10 mouse cellular contexts compared by ENCODE assay signal in the genomic region with DNA sequence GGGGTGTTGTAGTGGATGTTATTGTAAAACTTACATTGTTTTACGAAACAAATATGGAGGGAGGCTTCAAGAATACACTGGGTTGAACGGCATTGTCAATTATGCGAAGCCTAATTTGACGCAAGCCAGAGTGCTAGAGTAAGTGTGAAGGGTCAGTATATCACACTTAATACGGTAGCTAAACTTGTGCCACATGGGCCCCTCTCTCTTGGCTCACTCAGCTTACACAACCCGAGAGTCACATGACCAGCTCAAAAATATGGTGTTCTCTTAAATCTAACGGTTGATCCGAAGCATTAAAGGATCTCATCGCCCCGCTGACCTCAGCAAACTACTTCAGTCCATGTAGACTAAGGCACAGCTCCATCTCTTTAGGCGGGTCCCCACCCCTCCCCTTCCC. TPM values are rescaled to one million over a fixed set of nuclear protein-coding genes. Genes with fewer than 3 reads are reported as not detected.
DNase-seq lines count a peak whose midpoint lies in the region; ATAC-seq and TF ChIP-seq lines count a peak whose summit lies in the region.
"Had no signal": no experiment of that assay in that cellular context is flagged by ENCODE, and none has a peak within 500 bp of the region (broad histone marks: within the 10 kb centered on the region; RNA-seq: fewer than 3 reads in every experiment).

No protein-coding gene starts in this region.

- TF ChIP-seq CTCF in intestine, postnatal 0 days (IDR thresholded peaks at IDR 0.05; ENCODE audit: low read depth) = no peak

- H3K4me1 ChIP-seq in kidney, embryonic 15.5 days = peaks cover 7% of the 10 kb centered on the region; the same call in 1 of the 2 replicates
- H3K4me1 ChIP-seq in embryonic facial prominence, embryonic 15.5 days = 0 out of 2 replicates have a peak, but pooled peaks cover 5% of the 10 kb centered on the region
- no peaks in the 10 kb centered on the region; the same call in 1 of the 2 replicates for H3K4me1 ChIP-seq in intestine, postnatal 0 days (replicated peaks; ENCODE audit: control insufficient read depth, insufficient read depth, low read length)
- H3K4me1 ChIP-seq in neural tube, embryonic 13.5 days (replicated peaks) = peaks cover 13% of the 10 kb centered on the region

- peak overlapping the region; percentile 43 for H3K4me3 ChIP-seq in kidney, embryonic 15.5 days (replicated peaks)
- peak overlapping the region; percentile 35; the same call in 1 of the 2 replicates for H3K4me3 ChIP-seq in embryonic facial prominence, embryonic 15.5 days (replicated peaks)
- no peak overlapping the region for H3K4me3 ChIP-seq in intestine, postnatal 0 days (ENCODE audit: low read depth, low read length)
- H3K4me3 ChIP-seq in neural tube, embryonic 13.5 days = no peak overlapping the region

- WGBS in kidney, embryonic 15.5 days = 37% methylated on average over 11 of the region's 11 CpGs
- WGBS in embryonic facial prominence, embryonic 15.5 days = 33% methylated on average over 11 of the region's 11 CpGs
- 36% methylated on average over 11 of the region's 11 CpGs for WGBS in intestine, postnatal 0 days
- 49% methylated on average over 11 of the region's 11 CpGs for WGBS in neural tube, embryonic 13.5 days

- H3K36me3 ChIP-seq in kidney, embryonic 15.5 days = no peaks in the 10 kb centered on the region
- H3K36me3 ChIP-seq in embryonic facial prominence, embryonic 15.5 days = no peaks in the 10 kb centered on the region
- H3K36me3 ChIP-seq in intestine, postnatal 0 days (ENCODE audit: control insufficient read depth, insufficient read depth) = no peaks in the 10 kb centered on the region
- H3K36me3 ChIP-seq in neural tube, embryonic 13.5 days = no peaks in the 10 kb centered on the region

- intact Hi-C loops in left cerebral cortex, postnatal 36 days (cut with DNase I) = no loop called here

- no peaks in the 10 kb centered on the region for H3K9me3 ChIP-seq in kidney, embryonic 15.5 days (replicated peaks)
- H3K9me3 ChIP-seq in embryonic facial prominence, embryonic 15.5 days (replicated peaks) = no peaks in the 10 kb centered on the region
- H3K9me3 ChIP-seq in intestine, postnatal 0 days (ENCODE audit: control insufficient read depth) = no peaks in the 10 kb centered on the region
- H3K9me3 ChIP-seq in neural tube, embryonic 13.5 days = no peaks in the 10 kb centered on the region

- no peak for DNase-seq in kidney, adult 9 months
- no peak for DNase-seq in left cerebral cortex, postnatal 36 days (ENCODE audit: low spot score in 2 of 2)
- DNase-seq in spleen, adult 18-20 months = no peak
- DNase-seq: gastrocnemius, adult 2 months had no signal

- H3K9ac ChIP-seq in kidney, embryonic 15.5 days = no peak overlapping the region
- H3K9ac ChIP-seq in embryonic facial prominence, embryonic 15.5 days = no peak overlapping the region
- no peak overlapping the region for H3K9ac ChIP-seq in intestine, postnatal 0 days (ENCODE audit: low read depth, low read length)
- no peak overlapping the region for H3K9ac ChIP-seq in neural tube, embryonic 13.5 days

- H3K27me3 ChIP-seq in kidney, embryonic 15.5 days = peaks cover 8% of the 10 kb centered on the region; the same call in 1 of the 2 replicates
- H3K27me3 ChIP-seq in embryonic facial prominence, embryonic 15.5 days = no peaks in the 10 kb centered on the region
- no peaks in the 10 kb centered on the region for H3K27me3 ChIP-seq in intestine, postnatal 0 days (replicated peaks; ENCODE audit: control insufficient read depth, insufficient read depth, low read length)
- H3K27me3 ChIP-seq in neural tube, embryonic 13.5 days = peaks cover 12% of the 10 kb centered on the region

- ATAC-seq in kidney, embryonic 15.5 days (replicated peaks; ENCODE audit: low FRiP score) = no peak
- peak; percentile 19; the same call in 1 of the 2 replicates for ATAC-seq in embryonic facial prominence, embryonic 15.5 days (ENCODE audit: insufficient number of reproducible peaks, low FRiP score, low TSS enrichment, low read depth)
- ATAC-seq in intestine, postnatal 0 days = no peak
- no peak; the same call in 1 of the 2 replicates for ATAC-seq in neural tube, embryonic 13.5 days (ENCODE audit: low read depth)
- no peak for ATAC-seq in CD4-positive, CD25-positive, alpha-beta regulatory T cell, adult 4 months

- H3K27ac ChIP-seq in kidney, embryonic 15.5 days = no peak overlapping the region
- no peak overlapping the region for H3K27ac ChIP-seq in embryonic facial prominence, embryonic 15.5 days (replicated peaks)
- no peak overlapping the region for H3K27ac ChIP-seq in intestine, postnatal 0 days (ENCODE audit: low read depth, low read length)
- H3K27ac ChIP-seq in neural tube, embryonic 13.5 days (replicated peaks) = no peak overlapping the region
- H3K27ac ChIP-seq: gastrocnemius, adult 2 months had no signal

- peak overlapping the region; percentile 68 for H3K4me2 ChIP-seq in kidney, embryonic 15.5 days
- H3K4me2 ChIP-seq in embryonic facial prominence, embryonic 15.5 days (replicated peaks) = peak overlapping the region; percentile 53
- H3K4me2 ChIP-seq in intestine, postnatal 0 days (replicated peaks; ENCODE audit: low read depth) = peak overlapping the region; percentile 64
- peak overlapping the region; percentile 57 for H3K4me2 ChIP-seq in neural tube, embryonic 13.5 days

RNA-seq across cellular contexts. Expression of a gene that starts 8.7 kb away (rescaled TPM):
- polyA plus RNA-seq in kidney, embryonic 15.5 days (2015; fragmentation: Nextera tagmentation; extraction: Ambion mirVana) = not detected in 2 replicates
- polyA plus RNA-seq in embryonic facial prominence, embryonic 15.5 days (2015; fragmentation: Nextera tagmentation; extraction: Ambion mirVana) = not detected in 2 replicates
- not detected in 2 replicates for polyA plus RNA-seq in intestine, postnatal 0 days (2015; fragmentation: Nextera tagmentation; extraction: Ambion mirVana)
- polyA plus RNA-seq in neural tube, embryonic 13.5 days (2015; fragmentation: Nextera tagmentation; extraction: Ambion mirVana) = not detected in 2 replicates
- polyA plus RNA-seq in CD4-positive, CD25-positive, alpha-beta regulatory T cell, adult 4 months (2017; shearing (Covaris generic)) = not detected
- total RNA-seq in left cerebral cortex, postnatal 36 days (2021) = under 1 TPM in 1 of 2 experiments, not detected in 1; 0.49 TPM
- total RNA-seq: gastrocnemius, adult 2 months had no signal
- polyA plus RNA-seq: small intestine, adult 2 months had no signal

RNA-seq across cellular contexts. Expression of a gene that starts 32.0 kb away (rescaled TPM):
- 7.0 and 7.6 TPM in 2 replicates for polyA plus RNA-seq in kidney, embryonic 15.5 days (2015; fragmentation: Nextera tagmentation; extraction: Ambion mirVana)
- 5.7 and 6.2 TPM in 2 replicates for polyA plus RNA-seq in embryonic facial prominence, embryonic 15.5 days (2015; fragmentation: Nextera tagmentation; extraction: Ambion mirVana)
- polyA plus RNA-seq in intestine, postnatal 0 days (2015; fragmentation: Nextera tagmentation; extraction: Ambion mirVana) = 1.7 and 1.8 TPM in 2 replicates
- polyA plus RNA-seq in neural tube, embryonic 13.5 days (2015; fragmentation: Nextera tagmentation; extraction: Ambion mirVana) = 4.2 and 5.7 TPM in 2 replicates
- 1 to 10 TPM; 4.2 to 4.6 TPM for polyA plus RNA-seq in CD4-positive, CD25-positive, alpha-beta regulatory T cell, adult 4 months (2017; shearing (Covaris generic))
- total RNA-seq in left cerebral cortex, postnatal 36 days (2021) = 1 to 10 TPM; 2.4 TPM

Comparison
In these comparisons a context has a peak if more than half of its experiments do, and no peak if none do; other contexts are left out.
1. H3K4me3 ChIP-seq: peak in kidney, embryonic 15.5 days (single experiment) and embryonic facial prominence, embryonic 15.5 days (single experiment); none in intestine, postnatal 0 days (single experiment) and neural tube, embryonic 13.5 days (single experiment).
2. Peak in every context shown above with its lines, with median percentiles within 50 percentile points of each other: H3K4me2 ChIP-seq.